In the genomic region with DNA sequence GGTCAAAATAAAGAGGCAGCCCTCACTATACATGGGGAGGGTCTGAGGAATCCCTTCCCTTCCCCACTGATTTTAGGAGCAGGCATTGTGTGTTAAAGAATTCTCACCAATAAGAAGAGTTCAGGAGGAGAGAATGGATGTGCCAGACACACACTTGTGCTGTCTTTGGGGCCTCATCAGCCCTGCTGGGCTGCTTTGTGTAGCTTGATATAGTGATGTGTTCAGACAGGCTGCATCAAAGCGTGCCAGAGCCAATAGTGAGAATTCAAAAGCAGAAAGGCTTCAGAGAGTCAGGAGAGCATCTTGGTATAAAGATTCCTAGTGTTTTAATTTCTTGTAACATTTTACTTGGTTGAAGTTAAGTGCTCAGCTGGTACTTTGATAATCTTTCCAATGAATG, we compare ENCODE assay signal across 20 mouse cellular contexts.
DNase-seq lines count a peak whose midpoint lies in the region; ATAC-seq lines count a peak whose summit lies in the region.
"Had no signal": no experiment of that assay in that cellular context is flagged by ENCODE, and none has a peak within 500 bp of the region (broad histone marks: within the 10 kb centered on the region; RNA-seq: fewer than 3 reads in every experiment).

No protein-coding gene starts in this region.

- no peak overlapping the region for H3K4me2 ChIP-seq in forebrain, embryonic 12.5 days
- no peak overlapping the region for H3K4me2 ChIP-seq in neural tube, embryonic 11.5 days (ENCODE audit: low read depth)
- no peak overlapping the region for H3K4me2 ChIP-seq in midbrain, embryonic 14.5 days (ENCODE audit: low read length)
- H3K4me2 ChIP-seq: heart, embryonic 15.5 days; intestine, embryonic 15.5 days; liver, embryonic 11.5 days had no signal

- H3K4me3 ChIP-seq in forebrain, embryonic 12.5 days (replicated peaks): no peak overlapping the region
- no peak overlapping the region for H3K4me3 ChIP-seq in forebrain, embryonic 10.5 days
- H3K4me3 ChIP-seq in neural tube, embryonic 11.5 days (ENCODE audit: low read depth, low read length): no peak overlapping the region
- no peak overlapping the region for H3K4me3 ChIP-seq in midbrain, embryonic 14.5 days (replicated peaks; ENCODE audit: low read depth, low read length)
- H3K4me3 ChIP-seq: heart, adult 2 months; heart, embryonic 15.5 days; intestine, embryonic 15.5 days had no signal

- WGBS in forebrain, embryonic 12.5 days: 21% methylated on average over 1 of the region's 1 CpGs
- WGBS in forebrain, embryonic 10.5 days: 48% methylated on average over 1 of the region's 1 CpGs
- WGBS in neural tube, embryonic 11.5 days: 38% methylated on average over 1 of the region's 1 CpGs
- 3% methylated on average over 1 of the region's 1 CpGs for WGBS in midbrain, embryonic 14.5 days

- H3K9ac ChIP-seq in forebrain, embryonic 12.5 days: no peak overlapping the region
- H3K9ac ChIP-seq in neural tube, embryonic 11.5 days (ENCODE audit: low read length): no peak overlapping the region
- H3K9ac ChIP-seq in midbrain, embryonic 14.5 days (replicated peaks; ENCODE audit: low read length): no peak overlapping the region
- H3K9ac ChIP-seq: heart, embryonic 15.5 days; intestine, embryonic 15.5 days had no signal

- H3K4me1 ChIP-seq in forebrain, embryonic 12.5 days: peaks cover 4% of the 10 kb centered on the region; the same call in 1 of the 2 replicates
- H3K4me1 ChIP-seq in forebrain, embryonic 10.5 days: peaks cover 7% of the 10 kb centered on the region; the same call in 1 of the 2 replicates
- no peaks in the 10 kb centered on the region for H3K4me1 ChIP-seq in neural tube, embryonic 11.5 days (ENCODE audit: control insufficient read depth, insufficient read depth, low read length)
- H3K4me1 ChIP-seq in midbrain, embryonic 14.5 days (ENCODE audit: control insufficient read depth, insufficient read depth, low read length): no peaks in the 10 kb centered on the region
- H3K4me1 ChIP-seq: intestine, embryonic 15.5 days had no signal

- no peaks in the 10 kb centered on the region for H3K9me3 ChIP-seq in forebrain, embryonic 12.5 days
- H3K9me3 ChIP-seq in forebrain, embryonic 10.5 days: no peaks in the 10 kb centered on the region
- H3K9me3 ChIP-seq in neural tube, embryonic 11.5 days (ENCODE audit: control insufficient read depth, low read length): no peaks in the 10 kb centered on the region
- H3K9me3 ChIP-seq in midbrain, embryonic 14.5 days (ENCODE audit: control insufficient read depth, low read length): no peaks in the 10 kb centered on the region
- H3K9me3 ChIP-seq: heart, embryonic 15.5 days; intestine, embryonic 15.5 days had no signal

- no peaks in the 10 kb centered on the region for H3K36me3 ChIP-seq in forebrain, embryonic 12.5 days (replicated peaks)
- H3K36me3 ChIP-seq in forebrain, embryonic 10.5 days (replicated peaks): no peaks in the 10 kb centered on the region
- no peaks in the 10 kb centered on the region for H3K36me3 ChIP-seq in neural tube, embryonic 11.5 days (ENCODE audit: control insufficient read depth, insufficient read depth, low read length)
- no peaks in the 10 kb centered on the region for H3K36me3 ChIP-seq in midbrain, embryonic 14.5 days (ENCODE audit: control insufficient read depth, insufficient read depth, low read length)
- H3K36me3 ChIP-seq: heart, embryonic 15.5 days; intestine, embryonic 15.5 days had no signal

- peak; percentile 55; the same call in 1 of the 2 replicates for ATAC-seq in forebrain, embryonic 12.5 days (ENCODE audit: low FRiP score)
- ATAC-seq in neural tube, embryonic 11.5 days (ENCODE audit: insufficient read depth, low FRiP score, low TSS enrichment): peak; percentile 62; the same call in 1 of the 2 replicates
- no peak for ATAC-seq in midbrain, embryonic 14.5 days (ENCODE audit: low FRiP score, low TSS enrichment)
- ATAC-seq: CD4-positive, CD25-positive, alpha-beta regulatory T cell, adult 4 months; intestine, embryonic 15.5 days; Patski had no signal

- no peaks in the 10 kb centered on the region for H3K27me3 ChIP-seq in forebrain, embryonic 12.5 days
- H3K27me3 ChIP-seq in forebrain, embryonic 10.5 days (ENCODE audit: poor library complexity, severe bottlenecking): no peaks in the 10 kb centered on the region
- H3K27me3 ChIP-seq in neural tube, embryonic 11.5 days (ENCODE audit: control insufficient read depth, insufficient read depth, low read length): no peaks in the 10 kb centered on the region
- no peaks in the 10 kb centered on the region for H3K27me3 ChIP-seq in midbrain, embryonic 14.5 days (ENCODE audit: control insufficient read depth, insufficient read depth, low read length)
- H3K27me3 ChIP-seq: heart, embryonic 15.5 days; intestine, embryonic 15.5 days had no signal

- H3K27ac ChIP-seq in forebrain, embryonic 12.5 days: peak overlapping the region; percentile 16
- H3K27ac ChIP-seq in forebrain, embryonic 10.5 days: no peak overlapping the region
- no peak overlapping the region for H3K27ac ChIP-seq in neural tube, embryonic 11.5 days (ENCODE audit: low read depth, low read length)
- H3K27ac ChIP-seq in midbrain, embryonic 14.5 days (replicated peaks; ENCODE audit: low read depth, low read length): no peak overlapping the region
- H3K27ac ChIP-seq: heart, adult 2 months; heart, embryonic 15.5 days; intestine, embryonic 15.5 days had no signal

- no peak for DNase-seq in forebrain, embryonic 10.5 days (ENCODE audit: extremely low spot score, low spot score)
- peak; percentile 34 for DNase-seq in neural tube, embryonic 11.5 days (ENCODE audit: low spot score)
- DNase-seq in neural tube, embryonic 10.5 days (ENCODE audit: extremely low spot score, low spot score): no peak
- DNase-seq in midbrain, embryonic 14.5 days: peak; percentile 21
- peak; percentile 39 for DNase-seq in retina, postnatal 1 day
- DNase-seq in frontal cortex, adult 2 months (ENCODE audit: extremely low spot score in 1 of 2, low spot score in 1 of 2): no peak
- no peak for DNase-seq in natural killer cell, adult 2 months (ENCODE audit: low spot score in 2 of 2)
- DNase-seq: adrenal gland, adult 8-10 months; heart, adult 2 months; kidney, postnatal 36 days; layer of hippocampus, adult 9-11 months; lung, adult 18-20 months; lung, postnatal 14 days; thymus, adult 2 months had no signal

Comparison
In these comparisons a context has a peak if more than half of its experiments do, and no peak if none do; other contexts are left out.
1. DNase-seq: peak in neural tube, embryonic 11.5 days (single experiment), midbrain, embryonic 14.5 days (single experiment) and retina, postnatal 1 day (single experiment); none in forebrain, embryonic 10.5 days (single experiment), neural tube, embryonic 10.5 days (single experiment), frontal cortex, adult 2 months (0 of 2) and natural killer cell, adult 2 months (0 of 2).